Mouse (Mus musculus) skeletal muscle tissue, adult 2 months (tissue): ENCODE data around the gene Tex30.
A peak's percentile ranks its signal among the peaks of the same experiment; 100 is the strongest.

Experiments
- DNase-seq: peaks from one replicate; pipeline ENCODE4 v3.0.0-alpha.2; 2012; ENCODE audit warnings: low read depth, low spot score

Tex30 gene

GRCm38 (mm10) chr1:44042555-44042915, 59.7 kb downstream of the Tex30 start:
- DNase-seq = no peak

- DNase-seq = peak; percentile 44
Observed at GRCm38 (mm10) chr1:44041797-44042554, 60.3 kb downstream of the Tex30 start.
